Mouse (Mus musculus) intestine, embryonic 16.5 days (tissue): ENCODE data around the gene Cabin1. TPM values are rescaled to one million over a fixed set of nuclear protein-coding genes. Genes with fewer than 3 reads are reported as not detected.

Experiments used
- ATAC-seq: fragments of 200-750 bp; cut with Nextera tagmentation; 2 replicates; pipeline ENCODE4 v1.8.0; 2017; ENCODE audit warnings: moderate TSS enrichment, moderate library complexity
- H3K27ac ChIP-seq: fragments of 300-500 bp; sonication (generic); 2 replicates; pipeline ENCODE4 v1.5.1; 2014; ENCODE audit warnings: mild to moderate bottlenecking, low read length
- H3K27me3 ChIP-seq: fragments of 300-500 bp; sonication (generic); replicated peaks from 2 replicates; pipeline ENCODE4 v1.6.1; 2014; ENCODE audit warnings: low read length, control low read depth, mixed read lengths; ENCODE audit not compliant: control insufficient read depth, insufficient read depth
- H3K36me3 ChIP-seq: fragments of 300-500 bp; sonication (generic); 2 replicates; pipeline ENCODE4 v1.6.1; 2014; ENCODE audit warnings: low read length, control low read depth; ENCODE audit not compliant: control insufficient read depth, insufficient read depth
- H3K4me1 ChIP-seq: fragments of 300-500 bp; sonication (generic); 2 replicates; pipeline ENCODE4 v1.6.1; 2014; ENCODE audit warnings: low read length, control low read depth, mixed read lengths; ENCODE audit not compliant: control insufficient read depth, insufficient read depth
- H3K4me2 ChIP-seq: fragments of 300-500 bp; sonication (generic); 2 replicates; pipeline ENCODE4 v1.6.1; 2014; ENCODE audit warnings: low read depth, low read length, control low read depth
- H3K4me3 ChIP-seq: fragments of 300-500 bp; sonication (generic); 2 replicates; pipeline ENCODE4 v1.5.1; 2014; ENCODE audit warnings: mild to moderate bottlenecking, low read length
- H3K9ac ChIP-seq: fragments of 300-500 bp; sonication (generic); 2 replicates; pipeline ENCODE4 v1.6.1; 2014; ENCODE audit warnings: low read depth, low read length
- H3K9me3 ChIP-seq: fragments of 300-500 bp; sonication (generic); 2 replicates; pipeline ENCODE4 v1.6.1; 2016; ENCODE audit warnings: low read length, control low read depth; ENCODE audit not compliant: control insufficient read depth
- WGBS: fragments of 180-500 bp; shearing (Covaris S2); extraction: QIAGEN DNeasy Blood & Tissue Kit; methylation state at CpG from one replicate; pipeline ENCODE4 v1.1.7; 2014; 5-methylcytosine and 5-hydroxymethylcytosine counted together
- polyA plus RNA-seq: library from polyadenylated mRNA; unstranded; fragments of >200 nt; fragmentation: Nextera tagmentation; extraction: Ambion mirVana; gene quantifications from 2 replicates; pipeline ENCODE4 v1.2.1, GENCODE M21; 2015

The Cabin1 gene
- polyA plus RNA-seq, 1 experiment from 2014 or later, result 26.4 TPM

DNA sequence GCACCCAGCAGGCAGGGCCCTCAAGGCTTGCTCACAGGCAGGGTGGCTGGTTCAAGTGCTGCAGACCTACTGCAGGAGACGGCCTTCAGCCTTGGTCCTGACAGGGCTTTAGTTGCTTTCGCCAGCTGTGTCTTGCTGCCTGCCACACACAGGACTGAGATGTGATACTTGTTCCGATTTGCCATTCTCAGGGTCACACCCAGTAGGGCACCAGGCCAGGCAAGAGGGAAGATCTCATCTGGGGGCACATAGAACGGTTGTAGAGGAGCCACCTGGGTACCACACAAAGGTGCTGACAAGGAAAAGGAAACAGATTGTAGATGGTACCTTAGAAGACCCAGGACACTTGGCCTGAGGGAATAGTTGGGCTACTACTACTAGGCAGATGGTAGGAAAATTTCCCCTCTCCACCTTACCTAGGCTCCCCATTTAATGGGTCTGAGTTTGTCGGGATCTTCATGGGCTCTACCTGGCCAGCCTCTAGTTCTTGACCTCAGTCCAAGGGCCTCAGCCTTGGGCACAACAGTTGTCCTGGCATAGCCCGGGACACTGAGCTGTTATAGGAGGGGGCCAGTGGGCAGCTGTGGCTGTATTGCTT, 99.4 kb downstream of the Cabin1 start:
- H3K4me1 ChIP-seq, result peaks cover 15% of the 10 kb centered on the region; the same call in 1 of the 2 replicates
- H3K27me3 ChIP-seq, result no peaks in the 10 kb centered on the region
- 91% methylated on average over 6 of the region's 6 CpGs for WGBS
- ATAC-seq, result no peak
- H3K9ac ChIP-seq, result no peak overlapping the region
- no peak overlapping the region for H3K4me2 ChIP-seq
- no peak overlapping the region for H3K27ac ChIP-seq
- H3K4me3 ChIP-seq, result no peak overlapping the region
- peaks cover 13% of the 10 kb centered on the region for H3K36me3 ChIP-seq
- no peaks in the 10 kb centered on the region for H3K9me3 ChIP-seq

DNA sequence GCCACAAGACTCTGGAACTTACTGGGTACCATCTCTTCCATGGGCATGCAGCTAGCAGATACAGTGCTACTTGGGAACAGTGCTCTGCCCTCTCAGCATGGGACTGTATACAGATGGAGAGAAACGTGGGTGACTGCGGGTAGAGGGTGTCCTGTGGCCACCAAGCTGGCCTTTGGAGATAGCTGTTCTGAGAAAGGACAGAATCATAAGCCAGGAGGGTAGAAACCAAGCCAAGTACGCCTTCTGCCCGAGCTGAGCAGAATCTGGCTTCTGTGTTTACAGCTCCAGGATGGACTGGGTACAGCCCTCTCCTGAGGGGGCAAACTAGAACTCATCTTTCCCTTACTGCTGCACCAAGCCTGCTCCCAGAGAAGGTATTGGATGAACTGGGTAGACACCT, 101.6 kb downstream of the Cabin1 start:
- Histone ChIP-seq H3K27me3 (no peaks in the 10 kb centered on the region), H3K36me3 (peaks cover 15% of the 10 kb centered on the region), H3K27ac (no peak overlapping the region), H3K9ac (no peak overlapping the region), H3K4me3 (no peak overlapping the region), H3K4me1 (peaks cover 11% of the 10 kb centered on the region; the same call in 1 of the 2 replicates), H3K4me2 (no peak overlapping the region), H3K9me3 (no peaks in the 10 kb centered on the region)
- WGBS, result 85% methylated on average over 4 of the region's 4 CpGs
- no peak for ATAC-seq

DNA sequence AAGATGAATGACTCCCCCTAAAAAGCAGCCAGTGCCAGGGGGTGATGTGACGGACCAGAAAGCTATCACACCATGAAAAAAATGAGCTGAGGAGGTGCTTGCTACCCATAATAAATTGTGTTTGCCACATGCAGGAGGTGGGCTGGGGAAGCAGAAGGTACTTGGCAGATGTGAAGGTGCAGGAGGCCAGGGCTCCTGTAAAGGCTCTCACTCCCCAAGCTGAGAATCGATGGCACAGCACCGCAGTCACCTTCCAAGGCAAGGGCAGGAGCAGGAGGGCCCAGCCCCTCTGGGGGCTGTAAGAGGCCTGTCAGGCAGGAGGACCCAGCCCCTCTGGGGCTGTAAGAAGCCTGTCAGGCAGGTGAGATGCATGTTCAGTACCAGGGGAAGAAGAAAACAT, 102.3 kb downstream of the Cabin1 start:
- 86% methylated on average over 3 of the region's 3 CpGs for WGBS
- no peak overlapping the region for H3K27ac ChIP-seq
- no peaks in the 10 kb centered on the region for H3K27me3 ChIP-seq
- H3K9me3 ChIP-seq, result no peaks in the 10 kb centered on the region
- peaks cover 18% of the 10 kb centered on the region for H3K36me3 ChIP-seq
- ATAC-seq, result no peak
- no peak overlapping the region for H3K4me2 ChIP-seq
- no peak overlapping the region for H3K4me3 ChIP-seq
- H3K4me1 ChIP-seq, result peaks cover 10% of the 10 kb centered on the region; the same call in 1 of the 2 replicates
- no peak overlapping the region for H3K9ac ChIP-seq

- Histone ChIP-seq H3K36me3 (peaks cover 19% of the 10 kb centered on the region), H3K4me3 (no peak overlapping the region), H3K4me1 (peaks cover 5% of the 10 kb centered on the region; the same call in 1 of the 2 replicates), H3K9ac (no peak overlapping the region), H3K27ac (no peak overlapping the region), H3K9me3 (no peaks in the 10 kb centered on the region), H3K27me3 (no peaks in the 10 kb centered on the region), H3K4me2 (no peak overlapping the region)
- ATAC-seq, result no peak
- 71% methylated on average over 6 of the region's 6 CpGs for WGBS
These were observed 102.8 kb downstream of the Cabin1 start for GRCm38 (mm10) chr10:75661381-75661780.

DNA sequence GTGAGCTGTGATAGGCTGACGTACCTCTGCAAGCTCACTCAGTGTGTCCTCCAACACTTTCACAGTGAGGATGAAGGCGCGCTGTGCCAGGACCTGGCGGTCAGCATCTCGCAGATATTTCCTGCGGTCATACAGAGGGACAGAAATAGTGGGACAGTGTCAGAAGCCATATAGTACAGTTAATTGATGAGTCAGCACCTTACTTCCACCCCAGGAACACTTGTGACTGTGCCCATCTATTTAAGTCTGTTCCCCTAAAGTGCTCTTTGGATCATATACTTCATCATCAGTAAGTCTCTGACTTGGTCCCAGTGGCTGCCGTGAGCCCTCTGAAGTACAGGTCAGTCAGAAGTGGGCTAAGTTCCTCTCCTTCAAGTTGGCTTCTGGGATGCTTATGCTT, 106.4 kb downstream of the Cabin1 start:
- Histone ChIP-seq H3K9ac (no peak overlapping the region), H3K9me3 (no peaks in the 10 kb centered on the region), H3K4me1 (no peaks in the 10 kb centered on the region), H3K36me3 (peaks cover 25% of the 10 kb centered on the region), H3K27ac (no peak overlapping the region), H3K27me3 (no peaks in the 10 kb centered on the region), H3K4me2 (no peak overlapping the region), H3K4me3 (no peak overlapping the region)
- no peak for ATAC-seq
- 98% methylated on average over 7 of the region's 7 CpGs for WGBS

DNA sequence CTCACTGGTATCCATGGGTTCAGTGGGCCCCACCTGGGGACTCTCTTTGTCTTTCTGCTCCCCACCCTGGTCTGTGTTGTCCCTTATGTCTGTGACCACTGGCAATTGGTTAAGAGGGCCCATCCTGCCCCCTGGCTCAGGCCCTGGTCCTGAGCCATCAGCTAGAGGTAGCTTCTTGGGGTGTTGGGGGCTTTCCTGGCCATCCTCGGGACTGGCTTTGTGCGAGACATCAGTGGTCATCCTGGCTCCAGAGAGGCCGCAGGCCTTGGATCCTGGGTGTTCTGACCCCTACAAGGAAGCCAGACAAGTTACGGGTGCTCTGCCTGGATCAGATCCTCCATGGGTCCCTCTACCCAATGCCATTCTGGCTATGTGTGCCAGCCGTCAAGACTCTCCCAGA, 107.0 kb downstream of the Cabin1 start:
- ATAC-seq, result no peak
- Histone ChIP-seq H3K4me1 (no peaks in the 10 kb centered on the region), H3K27ac (no peak overlapping the region), H3K4me3 (no peak overlapping the region), H3K27me3 (no peaks in the 10 kb centered on the region), H3K4me2 (no peak overlapping the region), H3K36me3 (peaks cover 29% of the 10 kb centered on the region), H3K9me3 (no peaks in the 10 kb centered on the region), H3K9ac (no peak overlapping the region)
- 90% methylated on average over 5 of the region's 5 CpGs for WGBS

GRCm38 (mm10) chr10:75654053-75654452, 110.1 kb downstream of the Cabin1 start:
- no peaks in the 10 kb centered on the region for H3K9me3 ChIP-seq
- no peak overlapping the region for H3K4me2 ChIP-seq
- H3K27me3 ChIP-seq, result no peaks in the 10 kb centered on the region
- H3K9ac ChIP-seq, result no peak overlapping the region
- no peaks in the 10 kb centered on the region for H3K4me1 ChIP-seq
- WGBS, result 80% methylated on average over 4 of the region's 4 CpGs
- ATAC-seq, result peak; percentile 45; the same call in 1 of the 2 replicates
- H3K4me3 ChIP-seq, result no peak overlapping the region
- no peak overlapping the region for H3K27ac ChIP-seq
- peaks cover 39% of the 10 kb centered on the region for H3K36me3 ChIP-seq

DNA sequence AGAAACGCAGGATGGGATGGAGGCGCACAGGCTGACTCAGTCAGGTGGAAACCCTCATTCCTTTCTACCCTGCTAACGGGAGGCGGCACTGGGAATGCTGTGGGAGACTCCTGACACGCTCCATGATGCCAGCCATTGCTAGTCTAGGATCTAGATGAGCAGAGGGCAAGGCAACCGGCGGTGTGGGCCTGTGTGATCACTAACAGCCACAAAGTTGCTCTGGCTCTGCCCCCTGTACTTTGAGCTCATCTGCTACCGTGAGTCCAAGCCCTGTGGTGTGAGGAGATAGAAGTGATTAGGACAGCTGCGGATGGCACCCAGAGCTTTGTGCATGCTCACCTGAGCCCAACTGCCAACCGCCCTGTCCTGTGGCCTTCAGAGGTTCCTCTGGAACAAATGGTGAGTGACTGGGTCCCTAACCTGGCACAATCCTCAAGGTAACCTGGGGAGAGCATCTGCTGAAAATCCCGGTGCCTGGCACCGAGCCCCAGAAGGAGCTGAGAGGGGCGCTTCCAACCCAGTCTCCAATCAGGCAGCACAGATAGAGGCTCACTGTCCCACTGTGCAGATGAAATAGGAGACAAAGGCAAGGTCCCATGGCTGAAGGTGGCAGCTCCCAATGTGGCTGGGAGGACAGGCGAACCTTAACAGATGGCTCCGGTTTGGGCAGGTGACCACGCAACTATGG, 112.6 kb downstream of the Cabin1 start:
- 92% methylated on average over 16 of the region's 16 CpGs for WGBS
- Histone ChIP-seq H3K4me2 (no peak overlapping the region), H3K27me3 (no peaks in the 10 kb centered on the region), H3K27ac (no peak overlapping the region), H3K9me3 (no peaks in the 10 kb centered on the region), H3K9ac (no peak overlapping the region), H3K36me3 (peaks cover 32% of the 10 kb centered on the region), H3K4me3 (no peak overlapping the region), H3K4me1 (no peaks in the 10 kb centered on the region)
- no peak for ATAC-seq

GRCm38 (mm10) chr10:75650306-75650902, 113.7 kb downstream of the Cabin1 start:
- ATAC-seq, result no peak
- no peak overlapping the region for H3K4me3 ChIP-seq
- H3K4me1 ChIP-seq, result no peaks in the 10 kb centered on the region
- no peak overlapping the region for H3K9ac ChIP-seq
- peaks cover 35% of the 10 kb centered on the region for H3K36me3 ChIP-seq
- H3K27me3 ChIP-seq, result no peaks in the 10 kb centered on the region
- H3K4me2 ChIP-seq, result no peak overlapping the region
- no peak overlapping the region for H3K27ac ChIP-seq
- 88% methylated on average over 6 of the region's 6 CpGs for WGBS
- no peaks in the 10 kb centered on the region for H3K9me3 ChIP-seq
